Mouse (Mus musculus): ENCODE measurements at regions not wholly inside any gene's neighbourhood (a gene's known extent, or its start where the extent isn't known, plus 50 kb on each side); places are given as distances from the start of the nearest gene placed in this dataset.

- no peaks in the 10 kb centered on the region for H3K27me3 ChIP-seq (ENCODE audit: control insufficient read depth, insufficient read depth, low read length)
- H3K27ac ChIP-seq (replicated peaks; ENCODE audit: low read depth, low read length), result no peak overlapping the region
- no peaks in the 10 kb centered on the region for H3K36me3 ChIP-seq (replicated peaks; ENCODE audit: control insufficient read depth, insufficient read depth, low read depth, low read length)
- WGBS, result 71% methylated on average over 1 of the region's 1 CpGs
- H3K9ac ChIP-seq (replicated peaks; ENCODE audit: low read length), result no peak overlapping the region
- ATAC-seq (replicated peaks; ENCODE audit: insufficient number of reproducible peaks, low FRiP score, low TSS enrichment, low read depth) (no peak), DNase-seq (ENCODE audit: low spot score) (no peak)
- H3K4me3 ChIP-seq (ENCODE audit: low read depth, low read length), result no peak overlapping the region
- no peaks in the 10 kb centered on the region for H3K9me3 ChIP-seq (replicated peaks; ENCODE audit: control insufficient read depth, low read length)
- H3K4me2 ChIP-seq (ENCODE audit: low read depth, low read length), result no peak overlapping the region
- peaks cover 2% of the 10 kb centered on the region; the same call in 1 of the 2 replicates for H3K4me1 ChIP-seq (ENCODE audit: control insufficient read depth, insufficient read depth, low read length)
Measured at GRCm38 (mm10) chr11:52568794-52569193, 172.6 kb downstream of the 9530068E07Rik start.

GRCm38 (mm10) chr11:52569759-52570158, 173.5 kb downstream of the 9530068E07Rik start:
- no peak overlapping the region for H3K4me2 ChIP-seq (ENCODE audit: low read depth, low read length)
- H3K9me3 ChIP-seq (replicated peaks; ENCODE audit: control insufficient read depth, low read length), result no peaks in the 10 kb centered on the region
- H3K27ac ChIP-seq (replicated peaks; ENCODE audit: low read depth, low read length), result no peak overlapping the region
- H3K27me3 ChIP-seq (ENCODE audit: control insufficient read depth, insufficient read depth, low read length), result no peaks in the 10 kb centered on the region
- ATAC-seq (replicated peaks; ENCODE audit: insufficient number of reproducible peaks, low FRiP score, low TSS enrichment, low read depth) (no peak), DNase-seq (ENCODE audit: low spot score) (no peak)
- H3K36me3 ChIP-seq (replicated peaks; ENCODE audit: control insufficient read depth, insufficient read depth, low read depth, low read length), result no peaks in the 10 kb centered on the region
- 74% methylated on average over 10 of the region's 10 CpGs for WGBS
- no peak overlapping the region for H3K9ac ChIP-seq (replicated peaks; ENCODE audit: low read length)
- H3K4me3 ChIP-seq (ENCODE audit: low read depth, low read length), result no peak overlapping the region
- H3K4me1 ChIP-seq (ENCODE audit: control insufficient read depth, insufficient read depth, low read length), result peaks cover 2% of the 10 kb centered on the region; the same call in 1 of the 2 replicates

- Histone ChIP-seq H3K4me3 (ENCODE audit: low read depth, low read length) (no peak overlapping the region), H3K9ac (replicated peaks; ENCODE audit: low read length) (no peak overlapping the region), H3K9me3 (replicated peaks; ENCODE audit: control insufficient read depth, low read length) (no peaks in the 10 kb centered on the region), H3K27ac (replicated peaks; ENCODE audit: low read depth, low read length) (no peak overlapping the region), H3K4me1 (ENCODE audit: control insufficient read depth, insufficient read depth, low read length) (no peaks in the 10 kb centered on the region), H3K4me2 (ENCODE audit: low read depth, low read length) (no peak overlapping the region), H3K27me3 (ENCODE audit: control insufficient read depth, insufficient read depth, low read length) (no peaks in the 10 kb centered on the region), H3K36me3 (replicated peaks; ENCODE audit: control insufficient read depth, insufficient read depth, low read depth, low read length) (no peaks in the 10 kb centered on the region)
- DNase-seq (ENCODE audit: low spot score), result no peak
- 40% methylated on average over 9 of the region's 9 CpGs for WGBS
- ATAC-seq (replicated peaks; ENCODE audit: insufficient number of reproducible peaks, low FRiP score, low TSS enrichment, low read depth), result no peak
Measured at GRCm38 (mm10) chr11:52578471-52578870, 182.2 kb downstream of the 9530068E07Rik start.

- Histone ChIP-seq H3K4me3 (ENCODE audit: low read depth, low read length) (no peak overlapping the region), H3K27me3 (ENCODE audit: control insufficient read depth, insufficient read depth, low read length) (no peaks in the 10 kb centered on the region), H3K4me1 (ENCODE audit: control insufficient read depth, insufficient read depth, low read length) (no peaks in the 10 kb centered on the region), H3K36me3 (replicated peaks; ENCODE audit: control insufficient read depth, insufficient read depth, low read depth, low read length) (no peaks in the 10 kb centered on the region), H3K9me3 (replicated peaks; ENCODE audit: control insufficient read depth, low read length) (no peaks in the 10 kb centered on the region), H3K4me2 (ENCODE audit: low read depth, low read length) (no peak overlapping the region), H3K9ac (replicated peaks; ENCODE audit: low read length) (no peak overlapping the region), H3K27ac (replicated peaks; ENCODE audit: low read depth, low read length) (no peak overlapping the region)
- ATAC-seq (replicated peaks; ENCODE audit: insufficient number of reproducible peaks, low FRiP score, low TSS enrichment, low read depth) (no peak), DNase-seq (ENCODE audit: low spot score) (no peak)
- WGBS, result 78% methylated on average over 13 of the region's 13 CpGs
Measured at GRCm38 (mm10) chr11:52579764-52580377, 183.6 kb downstream of the 9530068E07Rik start.

GRCm38 (mm10) chr11:52591596-52592180, 172.7 kb upstream of the Fstl4 start:
- no peaks in the 10 kb centered on the region for H3K36me3 ChIP-seq (replicated peaks; ENCODE audit: control insufficient read depth, insufficient read depth, low read depth, low read length)
- WGBS, result 78% methylated on average over 9 of the region's 9 CpGs
- H3K4me1 ChIP-seq (ENCODE audit: control insufficient read depth, insufficient read depth, low read length), result no peaks in the 10 kb centered on the region
- no peaks in the 10 kb centered on the region for H3K9me3 ChIP-seq (replicated peaks; ENCODE audit: control insufficient read depth, low read length)
- no peak for ATAC-seq (replicated peaks; ENCODE audit: insufficient number of reproducible peaks, low FRiP score, low TSS enrichment, low read depth)
- H3K27ac ChIP-seq (replicated peaks; ENCODE audit: low read depth, low read length), result no peak overlapping the region
- no peak overlapping the region for H3K9ac ChIP-seq (replicated peaks; ENCODE audit: low read length)
- no peaks in the 10 kb centered on the region for H3K27me3 ChIP-seq (ENCODE audit: control insufficient read depth, insufficient read depth, low read length)
- H3K4me3 ChIP-seq (ENCODE audit: low read depth, low read length), result no peak overlapping the region
- DNase-seq (ENCODE audit: low spot score), result no peak
- no peak overlapping the region for H3K4me2 ChIP-seq (ENCODE audit: low read depth, low read length)

GRCm38 (mm10) chr11:52594092-52594491, 170.3 kb upstream of the Fstl4 start:
- no peaks in the 10 kb centered on the region for H3K36me3 ChIP-seq (replicated peaks; ENCODE audit: control insufficient read depth, insufficient read depth, low read depth, low read length)
- 86% methylated on average over 4 of the region's 4 CpGs for WGBS

GRCm38 (mm10) chr11:52601196-52601595, 163.2 kb upstream of the Fstl4 start:
- Histone ChIP-seq H3K9me3 (replicated peaks; ENCODE audit: control insufficient read depth, low read length) (no peaks in the 10 kb centered on the region), H3K36me3 (replicated peaks; ENCODE audit: control insufficient read depth, insufficient read depth, low read depth, low read length) (no peaks in the 10 kb centered on the region), H3K9ac (replicated peaks; ENCODE audit: low read length) (no peak overlapping the region), H3K27ac (replicated peaks; ENCODE audit: low read depth, low read length) (no peak overlapping the region), H3K4me2 (ENCODE audit: low read depth, low read length) (no peak overlapping the region), H3K4me1 (ENCODE audit: control insufficient read depth, insufficient read depth, low read length) (no peaks in the 10 kb centered on the region), H3K27me3 (ENCODE audit: control insufficient read depth, insufficient read depth, low read length) (no peaks in the 10 kb centered on the region), H3K4me3 (ENCODE audit: low read depth, low read length) (no peak overlapping the region)
- DNase-seq (ENCODE audit: low spot score) (no peak), ATAC-seq (replicated peaks; ENCODE audit: insufficient number of reproducible peaks, low FRiP score, low TSS enrichment, low read depth) (no peak)
- WGBS, result 84% methylated on average over 6 of the region's 6 CpGs

More at GRCm38 (mm10) chr11:52594092-52594491, 170.3 kb upstream of the Fstl4 start:
- DNase-seq (ENCODE audit: low spot score) (no peak), ATAC-seq (replicated peaks; ENCODE audit: insufficient number of reproducible peaks, low FRiP score, low TSS enrichment, low read depth) (no peak)
- Histone ChIP-seq H3K27me3 (ENCODE audit: control insufficient read depth, insufficient read depth, low read length) (no peaks in the 10 kb centered on the region), H3K9me3 (replicated peaks; ENCODE audit: control insufficient read depth, low read length) (no peaks in the 10 kb centered on the region), H3K4me3 (ENCODE audit: low read depth, low read length) (no peak overlapping the region), H3K27ac (replicated peaks; ENCODE audit: low read depth, low read length) (no peak overlapping the region), H3K4me2 (ENCODE audit: low read depth, low read length) (no peak overlapping the region), H3K9ac (replicated peaks; ENCODE audit: low read length) (no peak overlapping the region), H3K4me1 (ENCODE audit: control insufficient read depth, insufficient read depth, low read length) (no peaks in the 10 kb centered on the region)

GRCm38 (mm10) chr11:52602061-52602561, 162.3 kb upstream of the Fstl4 start:
- H3K27ac ChIP-seq (replicated peaks; ENCODE audit: low read depth, low read length), result no peak overlapping the region
- 87% methylated on average over 15 of the region's 15 CpGs for WGBS
- no peak for DNase-seq (ENCODE audit: low spot score)
- H3K36me3 ChIP-seq (replicated peaks; ENCODE audit: control insufficient read depth, insufficient read depth, low read depth, low read length), result no peaks in the 10 kb centered on the region
- no peaks in the 10 kb centered on the region for H3K9me3 ChIP-seq (replicated peaks; ENCODE audit: control insufficient read depth, low read length)
- H3K4me1 ChIP-seq (ENCODE audit: control insufficient read depth, insufficient read depth, low read length), result no peaks in the 10 kb centered on the region
- H3K4me2 ChIP-seq (ENCODE audit: low read depth, low read length), result no peak overlapping the region
- H3K9ac ChIP-seq (replicated peaks; ENCODE audit: low read length), result no peak overlapping the region
- no peak for ATAC-seq (replicated peaks; ENCODE audit: insufficient number of reproducible peaks, low FRiP score, low TSS enrichment, low read depth)
- H3K27me3 ChIP-seq (ENCODE audit: control insufficient read depth, insufficient read depth, low read length), result no peaks in the 10 kb centered on the region
- no peak overlapping the region for H3K4me3 ChIP-seq (ENCODE audit: low read depth, low read length)
